Mouse (Mus musculus) E14TG2a.4 (cell line): ENCODE data around the gene 4930402F06Rik.

Experiments used
- CTCF ChIP-seq: conservative IDR thresholded peaks from 2 replicates; pipeline ENCODE4 v1.5.1; 2014; ENCODE audit warnings: low read length
- NANOG ChIP-seq: IDR thresholded peaks from 2 replicates; pipeline ENCODE4 v1.6.1; 2014; ENCODE audit warnings: borderline replicate concordance, low read length, mixed read lengths

GRCm38 (mm10) chr2:35327583-35327982, 69.4 kb downstream of the 4930402F06Rik start:
- TF ChIP-seq CTCF: no peak
- TF ChIP-seq NANOG: no peak
